Mouse (Mus musculus) heart, adult 10 weeks (tissue): Measurements from ENCODE around the gene Mok. TPM values are rescaled to one million over a fixed set of nuclear protein-coding genes. Genes with fewer than 3 reads are reported as not detected.

Experiments
- polyA plus RNA-seq: library from polyadenylated mRNA; stranded (reverse); fragments of 350-450 nt; fragmentation: Illumina TruSeq; extraction: RNeasy Lipid Tissue Mini Kit (QIAGEN cat#74804); gene quantifications from one replicate; pipeline ENCODE4 v1.2.3, GENCODE M21; 2014; ENCODE audit warnings: low read depth, low replicate concordance

The Mok gene
- 0.68 TPM for polyA plus RNA-seq

DNA sequence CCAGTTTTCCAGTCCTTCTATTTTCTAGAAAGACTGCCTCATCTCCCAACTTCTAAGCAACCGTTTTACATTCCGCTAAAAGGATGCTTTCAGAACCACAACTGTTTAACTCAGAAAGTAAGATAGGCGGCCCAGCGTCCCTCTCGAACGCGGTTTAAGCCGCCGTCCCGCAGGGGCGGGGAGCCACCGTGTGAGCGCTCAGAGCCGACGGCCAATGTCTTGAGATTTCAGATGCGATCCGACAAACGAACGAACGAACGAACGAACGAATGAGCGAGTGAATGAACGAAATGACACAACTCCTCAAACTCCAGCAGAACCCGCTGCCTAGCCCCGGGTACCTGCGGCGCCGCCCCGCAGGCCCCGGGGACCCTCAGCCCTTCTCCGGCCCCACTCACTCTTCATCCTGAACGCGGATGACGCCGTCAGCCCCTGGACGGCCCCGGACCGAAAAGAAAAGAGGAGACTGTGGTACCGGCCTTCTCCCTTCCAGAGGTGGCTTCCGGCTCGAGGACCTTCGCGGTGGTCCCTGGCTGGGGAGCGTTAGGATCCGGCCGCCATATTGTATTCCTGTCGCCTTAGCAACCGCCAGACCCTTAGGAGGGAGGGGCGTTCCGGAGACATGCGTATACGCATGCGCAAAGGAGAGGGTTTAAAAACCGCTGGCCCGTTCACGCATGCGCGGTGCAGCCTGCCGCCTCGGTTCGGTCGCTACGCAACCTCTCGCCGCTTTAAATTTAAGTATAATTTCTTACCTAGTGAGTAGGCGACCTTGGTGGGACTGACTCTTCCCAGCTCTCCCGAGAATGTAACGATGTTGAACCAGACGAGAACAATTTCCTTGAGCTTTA lies at the start of gene Mok:
Mok (minus strand) TSS at position 592 of the 851 bp plus-strand sequence.

GRCm38 (mm10) chr12:110889036-110890020 lies 48.6 kb upstream of the Mok start, which contains the start of the genes Cinp and Tecpr2:
Gene Cinp (minus strand): TSS chr12:110889145.
Gene Tecpr2 (plus strand): TSS chr12:110889264.

DNA sequence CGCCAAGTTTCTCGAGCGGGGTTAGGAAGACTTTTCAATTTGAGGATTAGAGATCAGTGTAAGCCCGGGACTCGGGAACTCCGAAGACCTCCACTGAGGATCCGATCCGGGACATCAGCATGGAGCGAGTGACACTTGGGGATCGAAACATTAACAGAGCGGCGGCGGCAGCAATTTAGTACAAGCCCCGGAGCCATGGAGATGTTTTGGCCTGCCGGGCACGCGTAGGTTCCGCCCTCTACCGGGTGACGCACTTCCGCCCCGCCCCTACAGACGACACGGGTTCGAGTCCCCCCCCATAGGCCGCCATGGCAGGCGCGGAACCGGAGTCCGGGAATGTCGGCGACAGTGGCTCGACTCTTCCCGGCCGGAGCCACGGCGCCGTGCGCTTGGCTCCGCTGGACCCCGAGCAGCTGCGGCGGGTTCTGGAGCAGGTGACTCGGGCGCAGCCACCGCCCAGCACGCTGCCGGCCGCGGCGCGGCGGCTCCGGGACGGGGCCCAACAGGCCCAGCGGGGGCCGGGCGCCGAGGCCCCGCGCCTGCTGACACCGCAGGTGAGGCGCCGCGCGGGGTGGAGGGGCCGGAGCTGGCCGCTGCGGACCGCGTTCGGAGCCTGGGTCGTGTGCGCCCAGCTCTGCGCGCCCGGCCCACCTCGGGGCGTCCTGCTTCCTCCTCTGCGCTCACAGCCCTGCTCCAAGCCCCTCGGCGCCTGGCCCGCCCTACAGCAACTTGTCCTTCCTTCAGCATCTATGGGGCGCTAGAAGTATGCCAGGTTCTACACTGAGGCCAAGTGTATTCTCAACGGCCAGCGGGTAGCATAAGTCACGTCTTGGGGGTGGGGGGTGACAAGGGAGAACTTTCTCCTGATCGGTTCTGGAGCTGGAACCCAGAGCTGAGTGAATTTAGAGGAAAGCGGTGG lies 9.5 kb upstream of the Mok start, which contains the start of gene Zfp839:
Zfp839 (plus strand) TSS at position 244 of the 919 bp plus-strand sequence.

Other genes starting within 250 kb of the Mok start
- gene Dync1h1, start 239.5 kb downstream of the Mok start, polyA plus RNA-seq = 107 TPM
- not detected for gene 1700001K19Rik, start 158.3 kb downstream of the Mok start, polyA plus RNA-seq
- gene Hsp90aa1, start 138.2 kb downstream of the Mok start, polyA plus RNA-seq = 170 TPM
- 20.9 TPM for gene Wdr20, start 103.0 kb downstream of the Mok start, polyA plus RNA-seq
- gene Zfp839, start 9.3 kb upstream of the Mok start, polyA plus RNA-seq = 7.3 TPM
- 29.1 TPM for gene Cinp, start 48.2 kb upstream of the Mok start, polyA plus RNA-seq
- 4.5 TPM for gene Tecpr2, start 48.3 kb upstream of the Mok start, polyA plus RNA-seq
- gene Ankrd9, start 138.1 kb upstream of the Mok start, polyA plus RNA-seq = 38.1 TPM
- 12.1 TPM for gene Rcor1, start 198.4 kb upstream of the Mok start, polyA plus RNA-seq